Comparison of ENCODE assay signal across 27 mouse cellular contexts in the genomic region with DNA sequence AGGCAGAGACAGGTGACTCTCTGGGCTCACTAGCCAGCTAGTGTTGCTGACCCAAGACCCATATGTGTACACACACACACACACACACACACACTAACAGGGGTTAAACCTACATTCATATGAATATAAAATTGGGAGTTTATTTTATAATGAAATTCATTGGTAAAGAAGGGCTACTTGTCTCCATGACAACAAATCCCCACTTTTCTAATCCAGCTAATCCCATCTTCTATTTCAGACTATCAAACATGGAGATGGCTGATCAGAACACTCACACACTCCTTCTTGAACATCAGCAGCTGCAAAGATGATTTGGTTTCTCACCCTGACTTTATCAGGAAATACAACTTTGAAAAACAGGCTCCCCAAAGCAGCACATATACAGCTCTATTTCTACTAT.
A peak's percentile ranks its signal among the peaks of the same experiment; 100 is the strongest.
DNase-seq lines count a peak whose midpoint lies in the region; ATAC-seq lines count a peak whose summit lies in the region.
"Had no signal": no experiment of that assay in that cellular context is flagged by ENCODE, and none has a peak within 500 bp of the region (broad histone marks: within the 10 kb centered on the region; RNA-seq: fewer than 3 reads in every experiment).

No protein-coding gene starts in this region.

- no peaks in the 10 kb centered on the region for H3K36me3 ChIP-seq in midbrain, embryonic 10.5 days
- H3K36me3 ChIP-seq in midbrain, embryonic 16.5 days (ENCODE audit: control insufficient read depth, insufficient read depth, low read length): no peaks in the 10 kb centered on the region
- H3K36me3 ChIP-seq in stomach, embryonic 16.5 days (ENCODE audit: control insufficient read depth, insufficient read depth, low read length): no peaks in the 10 kb centered on the region
- no peaks in the 10 kb centered on the region for H3K36me3 ChIP-seq in forebrain, embryonic 12.5 days (replicated peaks)
- H3K36me3 ChIP-seq: embryonic facial prominence, embryonic 12.5 days; forebrain, embryonic 10.5 days; forebrain, embryonic 15.5 days; G1E had no signal

- H3K4me3 ChIP-seq in midbrain, embryonic 10.5 days: no peak overlapping the region
- no peak overlapping the region for H3K4me3 ChIP-seq in midbrain, embryonic 16.5 days (ENCODE audit: low read depth, low read length)
- H3K4me3 ChIP-seq in brown adipose tissue, adult 24 weeks (ENCODE audit: insufficient read depth, low read depth, low read length): no peak overlapping the region
- no peak overlapping the region for H3K4me3 ChIP-seq in stomach, embryonic 16.5 days (replicated peaks; ENCODE audit: low read length)
- H3K4me3 ChIP-seq in forebrain, embryonic 12.5 days (replicated peaks): no peak overlapping the region
- H3K4me3 ChIP-seq: embryonic facial prominence, embryonic 12.5 days; erythroblast, embryonic 14.5 days; forebrain, embryonic 10.5 days; forebrain, embryonic 13.5 days; forebrain, embryonic 15.5 days had no signal

- H3K4me1 ChIP-seq in midbrain, embryonic 10.5 days: peaks cover 48% of the 10 kb centered on the region
- peaks cover 8% of the 10 kb centered on the region for H3K4me1 ChIP-seq in midbrain, embryonic 16.5 days (ENCODE audit: control insufficient read depth, insufficient read depth, low read length)
- H3K4me1 ChIP-seq in brown adipose tissue, adult 24 weeks (ENCODE audit: control insufficient read depth, insufficient read depth, insufficient read length, low read length): peaks cover 42% of the 10 kb centered on the region
- H3K4me1 ChIP-seq in stomach, embryonic 16.5 days (ENCODE audit: control insufficient read depth, insufficient read depth, low read length): peaks cover 25% of the 10 kb centered on the region; the same call in 1 of the 2 replicates
- H3K4me1 ChIP-seq in forebrain, embryonic 12.5 days: peaks cover 14% of the 10 kb centered on the region

- H3K9me3 ChIP-seq in midbrain, embryonic 10.5 days (replicated peaks): no peaks in the 10 kb centered on the region
- H3K9me3 ChIP-seq in midbrain, embryonic 16.5 days (replicated peaks; ENCODE audit: control insufficient read depth, low read length, poor library complexity, severe bottlenecking): no peaks in the 10 kb centered on the region
- no peaks in the 10 kb centered on the region for H3K9me3 ChIP-seq in stomach, embryonic 16.5 days (replicated peaks; ENCODE audit: control insufficient read depth, low read length)
- no peaks in the 10 kb centered on the region for H3K9me3 ChIP-seq in forebrain, embryonic 12.5 days
- H3K9me3 ChIP-seq: embryonic facial prominence, embryonic 12.5 days; forebrain, embryonic 10.5 days; forebrain, embryonic 13.5 days; forebrain, embryonic 15.5 days; G1E had no signal

- H3K9ac ChIP-seq in midbrain, embryonic 16.5 days (ENCODE audit: low read depth, low read length): no peak overlapping the region
- H3K9ac ChIP-seq in stomach, embryonic 16.5 days (ENCODE audit: low read length): no peak overlapping the region
- no peak overlapping the region for H3K9ac ChIP-seq in forebrain, embryonic 12.5 days
- H3K9ac ChIP-seq: embryonic facial prominence, embryonic 12.5 days; forebrain, embryonic 13.5 days; forebrain, embryonic 15.5 days; forebrain, postnatal 0 days had no signal

- H3K27ac ChIP-seq in midbrain, embryonic 10.5 days (replicated peaks): 0 out of 2 replicates have a peak overlapping the region, but pooled peaks have one; percentile 13
- H3K27ac ChIP-seq in midbrain, embryonic 16.5 days (ENCODE audit: low read length): no peak overlapping the region
- 0 out of 2 replicates have a peak overlapping the region, but pooled peaks have one; percentile 23 for H3K27ac ChIP-seq in brown adipose tissue, adult 24 weeks (replicated peaks; ENCODE audit: low read depth, low read length)
- H3K27ac ChIP-seq in stomach, embryonic 16.5 days (ENCODE audit: low read length): peak overlapping the region; percentile 78
- no peak overlapping the region for H3K27ac ChIP-seq in forebrain, embryonic 12.5 days
- H3K27ac ChIP-seq: embryonic facial prominence, embryonic 12.5 days; forebrain, embryonic 10.5 days; forebrain, embryonic 13.5 days; forebrain, embryonic 15.5 days had no signal

- no peak overlapping the region for H3K4me2 ChIP-seq in midbrain, embryonic 16.5 days (ENCODE audit: low read length)
- no peak overlapping the region for H3K4me2 ChIP-seq in stomach, embryonic 16.5 days (ENCODE audit: low read depth, low read length)
- H3K4me2 ChIP-seq in forebrain, embryonic 12.5 days: no peak overlapping the region
- H3K4me2 ChIP-seq: embryonic facial prominence, embryonic 12.5 days; forebrain, embryonic 13.5 days; forebrain, embryonic 15.5 days had no signal

- no peaks in the 10 kb centered on the region for H3K27me3 ChIP-seq in midbrain, embryonic 10.5 days (ENCODE audit: low read depth, poor library complexity, severe bottlenecking)
- no peaks in the 10 kb centered on the region for H3K27me3 ChIP-seq in midbrain, embryonic 16.5 days (ENCODE audit: control insufficient read depth, insufficient read depth, low read depth, low read length)
- H3K27me3 ChIP-seq in stomach, embryonic 16.5 days (ENCODE audit: control insufficient read depth, insufficient read depth, low read length): no peaks in the 10 kb centered on the region
- no peaks in the 10 kb centered on the region for H3K27me3 ChIP-seq in forebrain, embryonic 12.5 days
- H3K27me3 ChIP-seq: CH12.LX; embryonic facial prominence, embryonic 12.5 days; forebrain, embryonic 13.5 days; forebrain, embryonic 15.5 days; Patski had no signal

- no peak for DNase-seq in midbrain, embryonic 10.5 days (ENCODE audit: low spot score)
- peak; percentile 60 for DNase-seq in retina, adult 2 months (ENCODE audit: low read depth, low spot score)
- DNase-seq in retina, postnatal 1 day: no peak
- DNase-seq: adrenal gland, adult 8-10 months; adrenal gland, postnatal 14 days; adrenal gland, postnatal 36 days; cerebellum, adult 11 months; cerebellum, adult 18-20 months; cerebellum, adult 8-10 months; cerebellum, adult 9-11 months; cerebellum, postnatal 14 days; cerebellum, postnatal 36 days; embryo, embryonic 11 days; forebrain, postnatal 0 days had no signal

- no peak for ATAC-seq in midbrain, embryonic 16.5 days
- ATAC-seq in stomach, embryonic 16.5 days (ENCODE audit: insufficient read depth, low FRiP score): no peak
- ATAC-seq in forebrain, embryonic 12.5 days (ENCODE audit: low FRiP score): no peak
- ATAC-seq: activated CD4-positive, CD25-positive, alpha-beta regulatory T cell, adult 4 months; forebrain, embryonic 13.5 days; forebrain, embryonic 15.5 days; forebrain, postnatal 0 days; Patski had no signal

Comparison
In these comparisons a context has a peak if more than half of its experiments do, and no peak if none do; other contexts are left out.
1. H3K27ac ChIP-seq: peak in midbrain, embryonic 10.5 days (single experiment), brown adipose tissue, adult 24 weeks (single experiment) and stomach, embryonic 16.5 days (single experiment); none in midbrain, embryonic 16.5 days (single experiment) and forebrain, embryonic 12.5 days (single experiment).